Mouse (Mus musculus) olfactory bulb, adult 2 months (tissue): ENCODE data around the gene Gm4491. TPM values are rescaled to one million over a fixed set of nuclear protein-coding genes. Genes with fewer than 3 reads are reported as not detected.

ENCODE experiments used
- H3K27ac ChIP-seq: fragments of 200-500 bp; 2 replicates; pipeline ENCODE4 v1.5.1; 2012; ENCODE audit warnings: low read depth, low read length; ENCODE audit not compliant: insufficient read depth
- H3K4me1 ChIP-seq: fragments of 200-500 bp; 2 replicates; pipeline ENCODE4 v1.6.1; 2012; ENCODE audit warnings: low read length; ENCODE audit not compliant: control insufficient read depth, insufficient read depth
- H3K4me3 ChIP-seq: fragments of 200-500 bp; 2 replicates; pipeline ENCODE4 v1.5.1; 2012; ENCODE audit warnings: mild to moderate bottlenecking, low read depth, low read length, moderate library complexity; ENCODE audit not compliant: insufficient read depth
- CTCF ChIP-seq: fragments of 200-500 bp; IDR thresholded peaks from 2 replicates; pipeline ENCODE4 v1.5.1; 2012; ENCODE audit warnings: low read depth, mild to moderate bottlenecking, low read length, moderate library complexity; ENCODE audit not compliant: insufficient read depth
- POLR2A ChIP-seq: fragments of 200-500 bp; IDR thresholded peaks from 2 replicates; pipeline ENCODE4 v1.6.1; 2012; ENCODE audit warnings: mild to moderate bottlenecking, low read depth, low read length, moderate library complexity; ENCODE audit not compliant: insufficient read depth
- WGBS: fragments of 180-500 bp; shearing (Covaris S2); methylation state at CpG from one replicate; pipeline ENCODE4 v1.1.7; 2018; 5-methylcytosine and 5-hydroxymethylcytosine counted together
- polyA plus RNA-seq: library from polyadenylated mRNA; stranded (reverse); fragments of >200 nt; gene quantifications from 2 replicates; pipeline ENCODE4 v1.2.4, GENCODE M21; 2012; ENCODE audit warnings: low replicate concordance; ENCODE audit not compliant: missing spikeins, insufficient read depth, insufficient read length

Gene Gm4491
- not detected in 2 replicates for polyA plus RNA-seq

GRCm38 (mm10) chr14:57115823-57116544 lies at the start of gene Gm4491:
Gene Gm4491 (minus strand): TSS chr14:57115883.
- Histone ChIP-seq H3K27ac (peak within 1 kb of the TSS; percentile 31; the same call in 1 of the 2 replicates), H3K4me1 (peaks cover 7% of the 10 kb centered on the region; the same call in 1 of the 2 replicates), H3K4me3 (no peak within 1 kb of the TSS)
- WGBS: 22% methylated on average over 13 of the region's 13 CpGs
- TF ChIP-seq POLR2A (no peak), CTCF (no peak)

GRCm38 (mm10) chr14:57161833-57162232 lies 46.1 kb upstream of the Gm4491 start:
- H3K27ac ChIP-seq: no peak overlapping the region
- WGBS: 61% methylated on average over 2 of the region's 2 CpGs
- peaks cover 5% of the 10 kb centered on the region; the same call in 1 of the 2 replicates for H3K4me1 ChIP-seq
- H3K4me3 ChIP-seq: no peak overlapping the region
- TF ChIP-seq POLR2A (no peak), CTCF (no peak)

GRCm38 (mm10) chr14:57161201-57161600 lies 45.5 kb upstream of the Gm4491 start:
- H3K27ac ChIP-seq: peak overlapping the region; percentile 2; the same call in 1 of the 2 replicates
- TF ChIP-seq POLR2A (no peak), CTCF (no peak)
- H3K4me1 ChIP-seq: peaks cover 5% of the 10 kb centered on the region; the same call in 1 of the 2 replicates
- H3K4me3 ChIP-seq: no peak overlapping the region
- WGBS: 53% methylated on average over 4 of the region's 4 CpGs

DNA sequence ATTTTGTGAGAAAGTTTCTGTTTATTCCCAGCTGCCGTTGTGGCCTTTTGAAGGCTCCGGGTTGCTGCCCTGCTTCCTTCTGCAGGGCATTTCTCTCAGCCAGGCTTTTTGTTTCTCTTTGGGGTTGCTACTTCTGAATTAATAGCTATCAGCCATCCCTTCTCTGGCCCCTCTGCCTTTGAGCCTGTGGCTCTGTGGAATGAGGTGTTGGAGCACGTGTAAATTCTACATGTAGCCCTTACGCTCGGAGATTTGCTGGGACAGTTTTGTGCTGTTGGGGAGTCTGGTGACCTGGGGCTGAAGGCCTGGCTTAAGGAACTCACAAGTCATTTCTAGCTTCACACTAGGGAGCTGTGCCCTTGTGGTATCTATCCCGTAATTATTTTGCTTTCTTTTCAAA lies 39.2 kb upstream of the Gm4491 start:
- no peak overlapping the region for H3K4me3 ChIP-seq
- TF ChIP-seq POLR2A (no peak), CTCF (no peak)
- no peak overlapping the region for H3K27ac ChIP-seq
- WGBS: 56% methylated on average over 6 of the region's 6 CpGs
- peaks cover 10% of the 10 kb centered on the region for H3K4me1 ChIP-seq

GRCm38 (mm10) chr14:57145741-57146140 lies 30.1 kb upstream of the Gm4491 start:
- TF ChIP-seq POLR2A: no peak
- TF ChIP-seq CTCF: no peak
- Histone ChIP-seq H3K4me1 (no peaks in the 10 kb centered on the region), H3K27ac (no peak overlapping the region), H3K4me3 (no peak overlapping the region)
- 52% methylated on average over 4 of the region's 4 CpGs for WGBS

GRCm38 (mm10) chr14:57135265-57135664 lies 19.6 kb upstream of the Gm4491 start:
- 78% methylated on average over 8 of the region's 8 CpGs for WGBS
- H3K4me1 ChIP-seq: peaks cover 8% of the 10 kb centered on the region
- no peak overlapping the region for H3K4me3 ChIP-seq
- H3K27ac ChIP-seq: no peak overlapping the region
- no peak for TF ChIP-seq CTCF
- no peak for TF ChIP-seq POLR2A

DNA sequence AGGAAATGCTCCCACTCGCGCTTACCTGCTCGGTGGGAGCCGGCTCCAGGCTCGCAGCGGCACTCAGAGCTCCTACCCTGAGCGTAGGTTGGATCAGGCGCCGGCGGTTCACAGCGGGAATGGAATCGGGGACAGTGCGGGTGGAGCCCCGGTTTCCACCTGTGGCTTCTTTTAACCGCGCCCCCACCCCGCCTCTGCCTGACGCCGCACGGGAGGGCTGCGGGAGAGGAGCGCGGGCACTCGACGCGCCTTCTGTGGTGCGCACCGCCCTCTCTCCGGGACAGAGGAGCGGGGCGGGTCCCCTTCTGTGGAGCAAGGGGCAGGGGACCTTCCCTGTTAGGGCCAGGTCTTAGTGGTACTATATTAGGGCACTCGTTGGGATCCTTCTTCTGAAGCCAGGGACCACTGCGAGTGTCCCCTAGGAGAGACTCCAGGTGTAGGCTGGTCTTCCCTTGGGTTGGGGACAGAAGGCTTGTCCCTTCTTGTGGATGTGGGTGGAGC lies 17.5 kb upstream of the Gm4491 start, which contains the start of gene Gjb6:
Gene Gjb6, minus strand, starts transcription at position 451 of the 501 bp plus-strand sequence.
- H3K4me1 ChIP-seq: peaks cover 8% of the 10 kb centered on the region
- peak within 1 kb of the TSS; percentile 40 for H3K4me3 ChIP-seq
- no peak for TF ChIP-seq POLR2A
- TF ChIP-seq CTCF: no peak
- 3% methylated on average over 33 of the region's 33 CpGs for WGBS
- H3K27ac ChIP-seq: peak within 1 kb of the TSS; percentile 24

GRCm38 (mm10) chr14:57127383-57127782 lies 11.7 kb upstream of the Gm4491 start:
- Histone ChIP-seq H3K4me3 (no peak overlapping the region), H3K27ac (no peak overlapping the region), H3K4me1 (no peaks in the 10 kb centered on the region)
- TF ChIP-seq CTCF (no peak), POLR2A (no peak)
- WGBS: 78% methylated on average over 4 of the region's 4 CpGs

DNA sequence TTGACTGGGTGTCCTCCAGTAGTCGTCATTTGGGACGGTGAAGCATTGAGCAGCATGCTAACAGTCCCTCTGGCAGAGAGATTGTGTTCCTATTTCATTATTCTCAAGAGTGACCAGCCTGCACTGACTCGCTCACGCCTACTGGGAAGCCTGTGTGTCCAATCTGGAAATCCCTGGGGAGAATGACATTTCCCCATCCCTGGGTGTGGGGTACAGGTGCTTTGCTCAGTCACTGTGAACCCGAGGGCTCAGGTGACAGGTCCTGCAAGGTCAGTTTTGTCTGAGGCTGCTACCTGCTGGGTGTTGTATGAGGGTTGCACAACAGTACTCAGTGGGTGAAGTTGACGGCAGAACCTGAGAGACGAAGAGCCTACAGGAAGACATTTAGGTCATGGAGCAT lies 6.6 kb upstream of the Gm4491 start:
- no peak for TF ChIP-seq POLR2A
- TF ChIP-seq CTCF: no peak
- H3K27ac ChIP-seq: no peak overlapping the region
- 87% methylated on average over 7 of the region's 7 CpGs for WGBS
- H3K4me1 ChIP-seq: no peaks in the 10 kb centered on the region
- no peak overlapping the region for H3K4me3 ChIP-seq

GRCm38 (mm10) chr14:57109194-57109593 lies 6.5 kb downstream of the Gm4491 start:
- H3K4me1 ChIP-seq: peaks cover 2% of the 10 kb centered on the region; the same call in 1 of the 2 replicates
- no peak overlapping the region for H3K27ac ChIP-seq
- no peak for TF ChIP-seq CTCF
- no peak overlapping the region for H3K4me3 ChIP-seq
- 8% methylated on average over 4 of the region's 4 CpGs for WGBS
